Mouse (Mus musculus): Measurements from ENCODE around the gene Gm11939. TPM values are rescaled to one million over a fixed set of nuclear protein-coding genes. Genes with fewer than 3 reads are reported as not detected.

The Gm11939 gene
- polyA plus RNA-seq (2012; rRNA removed) = not detected in 2 replicates

GRCm38 (mm10) chr11:99559366-99559765 is at the start of gene Gm11939:
Gene Gm11939, minus strand, starts transcription at chr11:99559466.

GRCm38 (mm10) chr11:99603208-99603607 is 43.9 kb upstream of the Gm11939 start, which contains the start of gene Gm11938:
Gene Gm11938, minus strand, starts transcription at chr11:99603308.

GRCm38 (mm10) chr11:99597742-99598141 is 38.5 kb upstream of the Gm11939 start, which contains the start of gene Krtap9-3:
Gene Krtap9-3, minus strand, starts transcription at chr11:99598105.

GRCm38 (mm10) chr11:99590981-99591380 is 31.7 kb upstream of the Gm11939 start, which contains the start of gene Krtap1-3:
Gene Krtap1-3, minus strand, starts transcription at chr11:99591339.

GRCm38 (mm10) chr11:99583245-99583704 is 24.0 kb upstream of the Gm11939 start, which contains the start of gene Krtap1-4:
Gene Krtap1-4, minus strand, starts transcription at chr11:99583654.

GRCm38 (mm10) chr11:99580636-99581035 is 21.4 kb upstream of the Gm11939 start, which contains the start of gene Krtap1-5:
Gene Krtap1-5, minus strand, starts transcription at chr11:99581016.

GRCm38 (mm10) chr11:99566530-99566929 is 7.3 kb upstream of the Gm11939 start, which contains the start of gene Krtap3-1:
Gene Krtap3-1, minus strand, starts transcription at chr11:99566630.

GRCm38 (mm10) chr11:99556753-99557152 is 2.5 kb downstream of the Gm11939 start, which contains the start of gene Krtap3-2:
Gene Krtap3-2, minus strand, starts transcription at chr11:99556853.

GRCm38 (mm10) chr11:99550765-99551164 is 8.5 kb downstream of the Gm11939 start, which contains the start of gene Krtap3-3:
Gene Krtap3-3, minus strand, starts transcription at chr11:99550865.

GRCm38 (mm10) chr11:99521288-99521860 is 37.9 kb downstream of the Gm11939 start, which contains the start of gene Krt39:
Gene Krt39, minus strand, starts transcription at chr11:99521338.

Other genes with a start within 250 kb of the Gm11939 start
- gene Krt25, start 236.5 kb downstream of the Gm11939 start, polyA plus RNA-seq (2012; rRNA removed) = 0.05 and 0.13 TPM in 2 replicates
- gene Krt26, start 221.5 kb downstream of the Gm11939 start, polyA plus RNA-seq (2012; rRNA removed) = 0.12 and 0.19 TPM in 2 replicates
- 0.06 and 0.08 TPM in 2 replicates for gene Krt27, start 208.4 kb downstream of the Gm11939 start, polyA plus RNA-seq (2012; rRNA removed)
- 0.28 and 0.29 TPM in 2 replicates for gene Krt28, start 184.6 kb downstream of the Gm11939 start, polyA plus RNA-seq (2012; rRNA removed)
- gene Krt10, start 170.1 kb downstream of the Gm11939 start, polyA plus RNA-seq (2012; rRNA removed) = 12.8 and 13.8 TPM in 2 replicates
- 0.35 and 0.52 TPM in 2 replicates for gene Krt12, start 137.2 kb downstream of the Gm11939 start, polyA plus RNA-seq (2012; rRNA removed)
- 0.09 TPM in 1 of 2 replicates, not detected in the other for gene Krt20, start 121.3 kb downstream of the Gm11939 start, polyA plus RNA-seq (2012; rRNA removed)
- gene Krt23, start 66.3 kb downstream of the Gm11939 start, polyA plus RNA-seq (2012; rRNA removed) = 0.06 and 0.16 TPM in 2 replicates
- gene Krt39, start 38.1 kb downstream of the Gm11939 start, polyA plus RNA-seq (2012; rRNA removed) = not detected in 2 replicates
- not detected in 2 replicates for gene Krt40, start 16.3 kb downstream of the Gm11939 start, polyA plus RNA-seq (2012; rRNA removed)
- gene Krtap3-3, start 8.6 kb downstream of the Gm11939 start, polyA plus RNA-seq (2012; rRNA removed) = not detected in 2 replicates
- gene Krtap3-2, start 2.6 kb downstream of the Gm11939 start, polyA plus RNA-seq (2012; rRNA removed) = not detected in 2 replicates
- not detected in 2 replicates for gene Krtap3-1, start 7.2 kb upstream of the Gm11939 start, polyA plus RNA-seq (2012; rRNA removed)
- not detected in 2 replicates for gene Krtap1-5, start 21.6 kb upstream of the Gm11939 start, polyA plus RNA-seq (2012; rRNA removed)
- gene Krtap1-4, start 24.2 kb upstream of the Gm11939 start, polyA plus RNA-seq (2012; rRNA removed) = not detected in 2 replicates
- not detected in 2 replicates for gene Krtap1-3, start 31.9 kb upstream of the Gm11939 start, polyA plus RNA-seq (2012; rRNA removed)
- gene Krtap9-3, start 38.6 kb upstream of the Gm11939 start, polyA plus RNA-seq (2012; rRNA removed) = not detected in 2 replicates
- not detected in 2 replicates for gene Gm11938, start 43.8 kb upstream of the Gm11939 start, polyA plus RNA-seq (2012; rRNA removed)
- gene Gm11937, start 50.7 kb upstream of the Gm11939 start, polyA plus RNA-seq (2012; rRNA removed) = not detected in 2 replicates
- gene Krtap2-4, start 55.4 kb upstream of the Gm11939 start, polyA plus RNA-seq (2012; rRNA removed) = not detected in 2 replicates
- gene Gm11562, start 61.0 kb upstream of the Gm11939 start, polyA plus RNA-seq (2012; rRNA removed) = not detected in 2 replicates
- not detected in 2 replicates for gene Krtap4-1, start 68.8 kb upstream of the Gm11939 start, polyA plus RNA-seq (2012; rRNA removed)
- not detected in 2 replicates for gene Krtap4-2, start 75.6 kb upstream of the Gm11939 start, polyA plus RNA-seq (2012; rRNA removed)
- gene Krtap4-7, start 84.6 kb upstream of the Gm11939 start, polyA plus RNA-seq (2012; rRNA removed) = not detected in 2 replicates
- gene Gm11555, start 90.8 kb upstream of the Gm11939 start, polyA plus RNA-seq (2012; rRNA removed) = not detected in 2 replicates
- gene Gm11563, start 99.5 kb upstream of the Gm11939 start, polyA plus RNA-seq (2012; rRNA removed) = not detected in 2 replicates
- not detected in 2 replicates for gene Krtap4-6, start 106.5 kb upstream of the Gm11939 start, polyA plus RNA-seq (2012; rRNA removed)
- gene Gm14190, start 131.3 kb upstream of the Gm11939 start, polyA plus RNA-seq (2012; rRNA removed) = not detected in 2 replicates
- gene Gm14180, start 174.8 kb upstream of the Gm11939 start, polyA plus RNA-seq (2012; rRNA removed) = not detected in 2 replicates
- not detected in 2 replicates for gene Gm11595, start 213.4 kb upstream of the Gm11939 start, polyA plus RNA-seq (2012; rRNA removed)
- gene Krtap4-8, start 221.2 kb upstream of the Gm11939 start, polyA plus RNA-seq (2012; rRNA removed) = not detected in 2 replicates
- not detected in 2 replicates for gene Krtap4-9, start 225.7 kb upstream of the Gm11939 start, polyA plus RNA-seq (2012; rRNA removed)
- gene Gm11596, start 234.0 kb upstream of the Gm11939 start, polyA plus RNA-seq (2012; rRNA removed) = not detected in 2 replicates
- 0.07 TPM in 1 of 2 replicates, not detected in the other for gene Gm11569, start 239.5 kb upstream of the Gm11939 start, polyA plus RNA-seq (2012; rRNA removed)
- gene Gm11554, start 245.0 kb upstream of the Gm11939 start, polyA plus RNA-seq (2012; rRNA removed) = not detected in 2 replicates